Mouse (Mus musculus): ENCODE measurements at regions not wholly inside any gene's neighbourhood (a gene's known extent, or its start where the extent isn't known, plus 50 kb on each side); places are given as distances from the start of the nearest gene placed in this dataset.

GRCm38 (mm10) chr10:101550645-101551044 lies 130.6 kb upstream of the Mgat4c start:
- Histone ChIP-seq H3K9me3 (ENCODE audit: control insufficient read depth, low read length) (no peaks in the 10 kb centered on the region), H3K9ac (ENCODE audit: low read length) (no peak overlapping the region), H3K4me1 (replicated peaks; ENCODE audit: control insufficient read depth, insufficient read depth) (no peaks in the 10 kb centered on the region), H3K27me3 (ENCODE audit: control insufficient read depth, insufficient read depth, low read length) (no peaks in the 10 kb centered on the region), H3K27ac (replicated peaks) (no peak overlapping the region), H3K4me2 (replicated peaks; ENCODE audit: low read depth) (no peak overlapping the region), H3K36me3 (ENCODE audit: control insufficient read depth, insufficient read depth, low read length) (no peaks in the 10 kb centered on the region), H3K4me3 (ENCODE audit: low read depth, low read length) (no peak overlapping the region)
- ATAC-seq (ENCODE audit: low FRiP score, low TSS enrichment) (no peak), DNase-seq (ENCODE audit: low spot score) (no peak)
- WGBS: 27% methylated on average over 3 of the region's 3 CpGs
- TF ChIP-seq EP300 (optimal IDR thresholded peaks at IDR 0.05) (no peak), CTCF (IDR thresholded peaks at IDR 0.05; ENCODE audit: low read depth) (no peak)

All from stomach, postnatal 0 days (tissue).